Mouse (Mus musculus) hindbrain, embryonic 14.5 days (tissue): ENCODE measurements around the gene P2rx5. TPM values are rescaled to one million over a fixed set of nuclear protein-coding genes. Genes with fewer than 3 reads are reported as not detected.

Source experiments
- ATAC-seq: fragments of 200-750 bp; cut with Nextera tagmentation; 2 replicates; pipeline ENCODE4 v1.8.0; 2017; ENCODE audit warnings: moderate number of reproducible peaks, mild to moderate bottlenecking, moderate TSS enrichment, moderate library complexity; ENCODE audit not compliant: low FRiP score
- DNase-seq: peaks from one replicate; pipeline ENCODE4 v3.0.0-alpha.2; 2015; ENCODE audit warnings: low spot score
- H3K27ac ChIP-seq: fragments of 300-500 bp; sonication (generic); 2 replicates; pipeline ENCODE4 v1.5.1; 2014; ENCODE audit warnings: mild to moderate bottlenecking, moderate library complexity
- H3K27me3 ChIP-seq: fragments of 300-500 bp; sonication (generic); 2 replicates; pipeline ENCODE4 v1.6.1; 2014; ENCODE audit warnings: mild to moderate bottlenecking, low read length, mixed read lengths; ENCODE audit not compliant: control insufficient read depth, insufficient read depth
- H3K36me3 ChIP-seq: fragments of 300-500 bp; sonication (generic); replicated peaks from 2 replicates; pipeline ENCODE4 v1.6.1; 2014; ENCODE audit not compliant: control insufficient read depth, insufficient read depth
- H3K4me1 ChIP-seq: fragments of 300-500 bp; sonication (generic); replicated peaks from 2 replicates; pipeline ENCODE4 v1.6.1; 2014; ENCODE audit warnings: antibody characterized with exemption, low read length, mixed read lengths; ENCODE audit not compliant: control insufficient read depth, insufficient read depth
- H3K4me2 ChIP-seq: fragments of 300-500 bp; sonication (generic); replicated peaks from 2 replicates; pipeline ENCODE4 v1.6.1; 2014; ENCODE audit warnings: mild to moderate bottlenecking, moderate library complexity
- H3K4me3 ChIP-seq: fragments of 300-500 bp; sonication (generic); replicated peaks from 2 replicates; pipeline ENCODE4 v1.5.1; 2014; ENCODE audit warnings: mild to moderate bottlenecking, low read length
- H3K9ac ChIP-seq: fragments of 300-500 bp; sonication (generic); 2 replicates; pipeline ENCODE4 v1.6.1; 2014
- H3K9me3 ChIP-seq: fragments of 300-500 bp; sonication (generic); 2 replicates; pipeline ENCODE4 v1.6.1; 2016; ENCODE audit warnings: low read length; ENCODE audit not compliant: control insufficient read depth
- WGBS: fragments of 180-500 bp; shearing (Covaris S2); extraction: QIAGEN DNeasy Blood & Tissue Kit; methylation state at CpG from one replicate; pipeline ENCODE4 v1.1.7; 2014; 5-methylcytosine and 5-hydroxymethylcytosine counted together
- polyA plus RNA-seq: library from polyadenylated mRNA; unstranded; fragments of >200 nt; fragmentation: Nextera tagmentation; extraction: Ambion mirVana; gene quantifications from 2 replicates; pipeline ENCODE4 v1.2.1, GENCODE M21; 2014

P2rx5 gene
- polyA plus RNA-seq, 1 experiment from 2014 or later, result 1.0 TPM

DNA sequence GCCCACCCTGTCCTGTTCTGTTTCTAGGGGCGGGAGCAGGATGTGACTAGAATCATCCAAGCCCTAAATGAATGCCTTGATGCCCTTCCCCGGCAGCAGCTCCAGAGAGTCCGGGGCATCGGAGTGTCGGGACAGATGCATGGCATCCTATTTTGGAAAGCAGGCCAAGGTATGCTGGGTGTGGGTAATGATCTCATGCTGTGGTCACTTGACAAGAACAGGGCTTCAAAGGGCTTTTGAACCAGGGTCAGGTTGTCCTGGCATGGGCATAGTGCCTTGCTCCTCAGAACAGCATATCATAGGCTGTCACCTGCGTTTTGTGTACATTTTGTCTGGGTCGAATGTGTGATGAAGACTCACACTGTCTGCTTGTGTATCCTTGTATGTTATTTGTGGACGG lies 43.7 kb downstream of the P2rx5 start:
- DNase-seq, result no peak
- WGBS, result 87% methylated on average over 8 of the region's 8 CpGs
- no peaks in the 10 kb centered on the region for H3K27me3 ChIP-seq

DNA sequence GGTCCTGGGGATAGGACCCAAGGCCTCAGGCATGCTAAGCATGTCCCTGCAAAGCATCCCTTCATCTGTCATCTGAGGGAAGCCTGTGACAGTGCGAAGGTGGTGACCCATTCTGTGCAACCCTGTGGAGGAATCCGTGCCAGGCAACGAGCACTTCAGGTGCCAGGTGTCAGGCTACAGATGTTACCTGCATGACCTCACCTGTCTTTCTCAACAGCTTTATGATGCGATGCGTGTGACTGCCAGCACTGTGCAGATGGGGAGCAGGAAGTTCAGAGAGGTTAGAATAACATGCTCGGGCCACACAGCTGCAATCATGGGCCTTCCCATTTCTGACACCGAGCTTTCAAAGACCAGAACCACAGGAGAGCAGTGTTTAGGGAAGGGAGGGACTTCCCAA lies 45.0 kb downstream of the P2rx5 start:
- H3K27me3 ChIP-seq, result no peaks in the 10 kb centered on the region
- 79% methylated on average over 7 of the region's 7 CpGs for WGBS
- no peak for DNase-seq
- peaks cover under 1% of the 10 kb centered on the region; the same call in 1 of the 2 replicates for H3K4me1 ChIP-seq
- no peak overlapping the region for H3K9ac ChIP-seq
- no peak for ATAC-seq
- H3K27ac ChIP-seq, result no peak overlapping the region
- no peak overlapping the region for H3K4me2 ChIP-seq
- no peaks in the 10 kb centered on the region for H3K9me3 ChIP-seq
- H3K36me3 ChIP-seq, result no peaks in the 10 kb centered on the region
- no peak overlapping the region for H3K4me3 ChIP-seq

More for the DNA sequence above, 43.7 kb downstream of the P2rx5 start:
- H3K36me3 ChIP-seq, result no peaks in the 10 kb centered on the region
- H3K4me3 ChIP-seq, result no peak overlapping the region
- no peak overlapping the region for H3K9ac ChIP-seq
- no peak for ATAC-seq
- H3K27ac ChIP-seq, result no peak overlapping the region
- peaks cover 8% of the 10 kb centered on the region for H3K4me1 ChIP-seq
- no peak overlapping the region for H3K4me2 ChIP-seq
- H3K9me3 ChIP-seq, result no peaks in the 10 kb centered on the region

DNA sequence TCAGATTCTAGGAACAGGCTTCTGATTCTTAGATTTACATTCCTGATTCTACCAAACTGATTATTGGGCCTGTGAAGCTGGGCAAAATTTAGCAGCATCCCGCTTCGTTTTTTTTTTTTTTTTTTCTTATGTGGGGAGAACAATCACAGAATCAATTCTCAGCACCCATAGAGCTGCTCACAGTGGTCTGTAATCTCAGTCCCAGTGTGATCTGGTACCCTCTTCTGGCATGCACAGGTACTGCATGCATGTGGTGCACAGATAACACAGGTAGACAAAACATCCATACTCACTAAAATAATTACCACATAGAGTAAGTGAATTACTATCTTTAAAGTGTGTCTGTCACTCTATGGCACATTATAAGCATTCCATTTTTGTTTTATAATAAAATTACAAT lies 47.4 kb downstream of the P2rx5 start:
- Histone ChIP-seq H3K4me3 (no peak overlapping the region), H3K36me3 (no peaks in the 10 kb centered on the region), H3K9ac (no peak overlapping the region), H3K27me3 (no peaks in the 10 kb centered on the region), H3K4me1 (no peaks in the 10 kb centered on the region), H3K27ac (no peak overlapping the region), H3K9me3 (no peaks in the 10 kb centered on the region), H3K4me2 (no peak overlapping the region)
- WGBS, result 77% methylated on average over 2 of the region's 2 CpGs
- ATAC-seq (no peak), DNase-seq (no peak)

DNA sequence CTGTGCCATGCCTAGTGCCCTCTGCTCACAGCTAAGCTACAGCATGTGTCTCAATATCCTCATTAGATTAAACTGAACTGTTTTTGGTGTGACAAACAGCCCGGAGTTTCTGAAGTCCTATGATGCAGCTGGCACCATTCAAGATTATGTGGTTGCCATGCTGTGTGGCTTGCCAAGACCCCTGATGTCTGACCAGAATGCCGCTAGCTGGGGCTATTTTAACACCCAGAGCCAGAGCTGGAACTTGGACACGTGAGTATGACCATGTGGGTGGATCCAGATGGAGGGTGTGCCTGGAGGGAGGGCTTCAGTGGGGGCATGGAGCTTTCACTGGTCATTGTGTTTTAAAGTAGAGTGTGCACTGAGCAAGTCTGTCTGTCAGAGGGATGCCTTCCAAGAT lies 53.7 kb downstream of the P2rx5 start:
- ATAC-seq (no peak), DNase-seq (no peak)
- H3K27ac ChIP-seq, result no peak overlapping the region
- H3K36me3 ChIP-seq, result no peaks in the 10 kb centered on the region
- H3K9me3 ChIP-seq, result no peaks in the 10 kb centered on the region
- no peak overlapping the region for H3K4me2 ChIP-seq
- no peak overlapping the region for H3K4me3 ChIP-seq
- no peaks in the 10 kb centered on the region for H3K27me3 ChIP-seq
- 81% methylated on average over 3 of the region's 3 CpGs for WGBS
- no peaks in the 10 kb centered on the region for H3K4me1 ChIP-seq
- no peak overlapping the region for H3K9ac ChIP-seq

DNA sequence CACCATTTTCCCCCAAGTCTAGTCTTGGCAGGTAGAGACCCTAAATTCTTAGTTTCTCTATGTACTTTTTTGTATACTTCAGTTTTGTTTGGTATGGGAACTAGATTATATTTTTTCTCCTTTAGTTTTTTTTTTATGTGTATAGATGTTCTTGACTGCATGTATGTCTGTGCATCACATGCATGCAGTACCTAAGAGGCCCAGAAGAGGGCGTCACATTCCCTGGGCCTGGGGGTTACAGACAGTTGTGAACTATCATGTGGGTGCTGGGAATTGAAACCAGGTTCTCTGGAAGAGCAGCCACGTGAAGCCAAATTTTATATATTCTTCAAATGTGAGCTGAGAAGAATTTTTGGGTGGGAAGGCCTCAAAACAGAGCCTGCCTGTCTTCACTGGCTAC lies 59.5 kb downstream of the P2rx5 start:
- ATAC-seq (no peak), DNase-seq (no peak)
- H3K36me3 ChIP-seq, result no peaks in the 10 kb centered on the region
- no peak overlapping the region for H3K4me3 ChIP-seq
- H3K27ac ChIP-seq, result no peak overlapping the region
- no peak overlapping the region for H3K9ac ChIP-seq
- H3K9me3 ChIP-seq, result no peaks in the 10 kb centered on the region
- no peaks in the 10 kb centered on the region for H3K4me1 ChIP-seq
- no peak overlapping the region for H3K4me2 ChIP-seq
- no peaks in the 10 kb centered on the region for H3K27me3 ChIP-seq
- WGBS, result 65% methylated on average over 2 of the region's 2 CpGs

DNA sequence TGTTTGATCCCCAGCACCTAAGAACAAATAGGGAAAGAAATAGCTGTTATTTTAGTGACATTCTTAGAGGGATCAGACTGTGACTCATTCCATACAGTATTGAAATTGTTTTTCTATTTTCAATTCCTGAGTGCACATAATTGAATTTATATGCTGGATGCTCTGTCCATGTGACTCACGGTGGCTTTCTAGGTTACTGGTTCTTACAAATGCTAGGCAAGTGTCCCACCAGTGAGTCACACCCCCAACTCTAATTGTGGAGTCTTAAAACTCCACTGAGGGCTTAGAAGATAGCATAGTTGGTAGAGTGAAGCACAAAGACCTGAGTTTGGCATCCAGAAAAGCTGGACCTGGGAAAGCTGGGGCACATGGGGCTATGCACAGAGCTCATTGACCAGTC lies 60.4 kb downstream of the P2rx5 start:
- no peak for DNase-seq
- no peaks in the 10 kb centered on the region for H3K27me3 ChIP-seq
- WGBS, result 90% methylated on average over 1 of the region's 1 CpGs
- H3K9ac ChIP-seq, result no peak overlapping the region
- ATAC-seq, result no peak
- H3K4me2 ChIP-seq, result no peak overlapping the region
- H3K9me3 ChIP-seq, result no peaks in the 10 kb centered on the region
- no peak overlapping the region for H3K4me3 ChIP-seq
- H3K27ac ChIP-seq, result no peak overlapping the region
- H3K4me1 ChIP-seq, result no peaks in the 10 kb centered on the region
- no peaks in the 10 kb centered on the region for H3K36me3 ChIP-seq

Other genes with a start within 250 kb of the P2rx5 start
- 2.0 TPM in 2 replicates for gene Atp2a3, start 199.3 kb upstream of the P2rx5 start, polyA plus RNA-seq
- gene P2rx1, start 161.3 kb upstream of the P2rx5 start, polyA plus RNA-seq, result 0.46 and 0.48 TPM in 2 replicates
- 13.9 and 18.1 TPM in 2 replicates for gene Camkk1, start 141.4 kb upstream of the P2rx5 start, polyA plus RNA-seq
- 8.5 and 9.3 TPM in 2 replicates for gene Ncbp3, start 112.6 kb upstream of the P2rx5 start, polyA plus RNA-seq
- gene Itgae, start 69.8 kb upstream of the P2rx5 start, polyA plus RNA-seq, result 0.25 and 0.32 TPM in 2 replicates
- 2.4 and 3.2 TPM in 2 replicates for gene Haspin, start 22.1 kb upstream of the P2rx5 start, polyA plus RNA-seq
- gene Emc6, start 16.6 kb downstream of the P2rx5 start, polyA plus RNA-seq, result 148 and 152 TPM in 2 replicates
- 121 and 132 TPM in 2 replicates for gene Tax1bp3, start 16.7 kb downstream of the P2rx5 start, polyA plus RNA-seq
- 17.6 and 17.7 TPM in 2 replicates for gene Ctns, start 38.6 kb downstream of the P2rx5 start, polyA plus RNA-seq
- 1.6 and 2.5 TPM in 2 replicates for gene Shpk, start 39.0 kb downstream of the P2rx5 start, polyA plus RNA-seq
- gene Trpv1, start 73.9 kb downstream of the P2rx5 start, polyA plus RNA-seq, result 0.16 and 0.29 TPM in 2 replicates
- 0.27 and 0.32 TPM in 2 replicates for gene Trpv3, start 107.0 kb downstream of the P2rx5 start, polyA plus RNA-seq
- 2.5 and 2.8 TPM in 2 replicates for gene Aspa, start 169.2 kb downstream of the P2rx5 start, polyA plus RNA-seq
- not detected in 2 replicates for gene Gm49340, start 169.3 kb downstream of the P2rx5 start, polyA plus RNA-seq
- gene Spata22, start 169.3 kb downstream of the P2rx5 start, polyA plus RNA-seq, result not detected in 2 replicates
- not detected in 2 replicates for gene Olfr20, start 190.4 kb downstream of the P2rx5 start, polyA plus RNA-seq
- not detected in 2 replicates for gene Olfr376, start 210.8 kb downstream of the P2rx5 start, polyA plus RNA-seq
- not detected in 2 replicates for gene Olfr1, start 239.2 kb downstream of the P2rx5 start, polyA plus RNA-seq